Mouse (Mus musculus) B cell, adult 67 days (primary cell): ENCODE measurements around the gene Washc1. TPM values are rescaled to one million over a fixed set of nuclear protein-coding genes. Genes with fewer than 3 reads are reported as not detected.

Experiments used
- total RNA-seq, 2 experiments: library from RNA; stranded (reverse); gene quantifications; 4 replicates each; pipeline ENCODE4 v1.2.4; 2023

Gene Washc1
- 10 to 100 TPM; 44.3 to 48.3 TPM for total RNA-seq

DNA sequence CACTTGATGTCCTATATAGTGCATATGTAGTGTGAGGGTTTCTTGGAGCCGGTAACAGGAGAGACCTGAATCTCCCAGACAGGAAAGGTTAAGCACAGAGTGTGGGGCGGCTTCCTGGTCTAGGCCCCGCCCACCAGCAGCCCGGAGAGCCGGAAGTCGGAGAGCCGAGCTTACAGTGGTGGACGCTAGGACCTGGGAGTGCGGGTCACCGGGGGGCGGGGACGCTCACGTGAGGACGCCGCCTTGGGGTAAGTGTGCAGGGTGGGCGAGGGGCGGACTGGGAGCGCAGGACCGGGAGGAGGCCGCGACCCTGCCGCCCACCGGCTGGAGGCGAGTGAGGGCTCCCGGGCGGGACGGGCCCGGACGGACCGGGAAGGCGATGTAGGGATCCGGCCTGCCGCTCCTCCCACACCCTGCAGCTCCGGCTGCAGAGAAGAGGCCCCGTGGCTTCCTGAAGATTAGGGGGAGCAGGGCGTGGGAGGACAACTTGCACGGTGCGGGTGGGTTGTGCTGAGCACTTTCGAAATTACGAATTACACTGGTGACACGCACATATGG lies at the start of gene Washc1:
Gene Washc1 (plus strand): TSS at position 144 of the 558 bp plus-strand sequence.

DNA sequence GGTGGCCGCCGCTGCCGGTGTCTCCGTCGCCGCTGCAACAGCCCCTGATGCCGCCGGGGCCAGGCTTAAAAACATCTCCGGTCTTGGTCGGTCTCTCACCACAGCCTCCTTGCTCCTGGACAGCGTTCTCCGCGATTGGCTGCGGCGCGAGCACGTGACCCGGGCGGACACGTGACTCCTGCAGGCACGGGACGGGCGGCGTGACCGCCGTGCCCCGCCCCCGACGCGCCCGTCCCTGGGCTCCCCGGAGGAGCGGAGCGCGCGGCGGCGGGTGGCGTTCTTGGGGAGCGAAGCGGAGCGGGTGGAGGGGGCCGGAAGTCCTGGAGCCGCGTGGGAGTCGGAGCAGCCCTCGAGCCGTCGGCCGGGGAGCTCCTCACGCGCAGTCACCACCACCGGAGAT lies 34.4 kb upstream of the Washc1 start, which contains the start of gene Ankrd12:
Gene Ankrd12 (minus strand): TSS at position 156 of the 400 bp plus-strand sequence.

DNA sequence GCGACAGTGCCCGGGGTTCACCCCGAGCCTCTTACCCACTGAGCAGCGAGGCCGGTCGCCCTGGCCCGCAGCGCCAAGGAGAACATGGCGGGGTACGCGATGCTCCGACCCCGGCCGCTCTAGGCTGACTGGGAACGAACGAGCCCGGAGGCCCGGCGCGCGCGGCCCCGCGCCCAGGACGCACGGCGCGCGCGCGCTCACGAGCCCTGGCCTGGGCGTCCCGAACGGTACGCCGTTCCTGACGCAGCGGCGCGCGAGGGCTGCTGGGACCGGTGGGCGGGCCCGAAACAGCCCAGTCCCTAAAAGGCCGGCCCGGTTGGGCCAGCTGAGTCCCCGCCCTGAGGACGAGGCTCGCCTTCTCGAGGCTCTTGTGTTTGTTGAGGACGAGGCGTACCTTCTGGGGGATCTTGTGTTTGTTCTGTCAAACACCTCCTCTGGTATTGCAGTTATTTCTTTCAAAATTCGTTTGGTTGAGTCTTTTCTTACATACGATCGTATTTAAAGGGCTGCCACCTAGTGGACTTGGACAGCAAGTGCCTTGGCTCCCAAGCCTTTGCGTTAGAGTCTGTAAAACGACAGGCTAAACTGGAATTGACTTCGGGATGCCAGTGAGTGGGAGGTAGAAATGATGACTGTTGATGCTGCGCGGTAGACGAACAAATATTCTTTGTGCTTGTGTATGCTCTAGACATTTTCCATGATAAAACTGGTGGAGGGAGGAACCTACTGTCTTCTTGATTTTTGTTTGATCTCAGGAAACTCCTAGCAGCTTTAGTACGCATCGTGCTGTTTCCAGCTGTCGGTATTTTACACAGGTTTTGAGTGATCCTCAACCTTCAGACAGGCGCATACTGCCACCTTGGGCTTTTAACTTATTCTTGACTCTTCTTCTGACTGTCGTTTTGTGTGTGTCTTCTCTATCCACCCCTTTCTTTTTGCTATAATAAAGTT lies 9.7 kb upstream of the Washc1 start, which contains the start of gene Ndufv2:
Gene Ndufv2 (minus strand): TSS at position 180 of the 951 bp plus-strand sequence.

DNA sequence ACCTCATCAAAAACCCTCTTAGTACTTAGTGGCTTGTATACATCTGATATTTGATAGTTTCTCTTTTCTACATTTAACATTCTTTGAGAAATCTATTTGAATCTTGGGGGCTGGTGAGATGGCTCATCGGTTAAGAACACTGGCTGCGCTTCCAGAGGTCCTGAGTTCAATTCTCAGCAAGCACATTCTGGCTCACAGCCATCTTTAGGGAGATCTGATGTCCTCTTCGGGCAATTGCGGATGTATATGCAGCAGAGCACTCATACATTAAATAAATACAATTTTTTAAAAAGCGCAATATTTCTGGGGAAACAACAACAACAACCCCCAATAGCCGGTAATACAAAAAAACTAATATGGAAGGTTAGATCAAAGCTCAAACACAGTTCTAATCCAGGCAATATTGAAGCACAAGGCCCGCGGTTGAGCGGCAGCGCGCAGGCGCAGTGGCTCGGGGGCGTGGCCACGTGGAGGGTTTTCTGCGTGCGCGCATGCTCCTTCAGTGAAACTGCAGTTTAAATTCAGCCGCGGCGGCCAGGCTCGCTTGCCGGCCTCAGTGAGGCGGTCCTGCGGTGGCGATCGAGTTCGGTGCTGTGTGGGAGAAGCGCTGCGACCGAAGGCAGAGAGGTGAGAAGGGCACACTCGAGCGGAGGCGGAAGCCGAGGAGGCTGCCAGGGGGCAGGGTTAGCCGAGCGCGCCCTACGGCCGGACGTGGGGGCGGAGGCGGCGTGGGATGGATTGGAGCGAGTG lies 11.9 kb downstream of the Washc1 start, which contains the start of gene Ddx11:
Gene Ddx11 (plus strand): TSS at position 455 of the 750 bp plus-strand sequence.

Other genes with a start within 250 kb of the Washc1 start
- gene Ralbp1, start 225.7 kb upstream of the Washc1 start, total RNA-seq = 10 to 100 TPM; 41.6 to 48.3 TPM
- 10 to 100 TPM; 20.4 to 27.0 TPM for gene Twsg1, start 160.3 kb upstream of the Washc1 start, total RNA-seq
- gene Ankrd12, start 34.5 kb upstream of the Washc1 start, total RNA-seq = 10 to 100 TPM; 67.3 TPM
- 10 to 100 TPM; 75.9 to 76.5 TPM for gene Ndufv2, start 10.0 kb upstream of the Washc1 start, total RNA-seq
- 10 to 100 TPM; 22.5 to 27.0 TPM for gene Ddx11, start 12.0 kb downstream of the Washc1 start, total RNA-seq